Mouse (Mus musculus) CH12.LX (cell line): ENCODE data around the gene Ccnk. TPM values are rescaled to one million over a fixed set of nuclear protein-coding genes. Genes with fewer than 3 reads are reported as not detected.

Experiments used
- DNase-seq: peaks from one replicate; pipeline ENCODE4 v3.0.0-alpha.2; 2013; ENCODE audit errors: extremely low read depth
- H3K27ac ChIP-seq: 2 replicates; pipeline ENCODE4 v1.5.1; 2012; ENCODE audit warnings: low read depth, mild to moderate bottlenecking, control low read depth, moderate library complexity; ENCODE audit not compliant: insufficient read depth
- H3K27me3 ChIP-seq: replicated peaks from 2 replicates; pipeline ENCODE3; 2012; ENCODE audit warnings: inconsistent platforms
- H3K36me3 ChIP-seq, 2 experiments: replicated peaks in 1 of 2; 2 replicates each; pipeline versions ENCODE3 to v1.6.1; 2012; ENCODE audit warnings: inconsistent platforms in 1 of 2, low read length in 1 of 2, mild to moderate bottlenecking in 1 of 2, mixed read lengths in 1 of 2, moderate library complexity in 1 of 2; ENCODE audit not compliant: control insufficient read depth in 1 of 2, insufficient read depth in 1 of 2
- H3K4me1 ChIP-seq, 2 experiments: 2 replicates each; pipeline ENCODE4 v1.6.1; 2012; ENCODE audit warnings: inconsistent platforms in 1 of 2, moderate library complexity in 1 of 2; ENCODE audit not compliant: insufficient read depth in 2 of 2, control insufficient read depth in 1 of 2
- H3K4me2 ChIP-seq: 2 replicates; pipeline ENCODE4 v1.6.1; 2012; ENCODE audit warnings: low read depth, mild to moderate bottlenecking, control low read depth; ENCODE audit not compliant: poor library complexity, insufficient read depth, severe bottlenecking
- H3K4me3 ChIP-seq, 3 experiments: fragments of 150-350 bp in 1 of 3; sonication (generic) in 1 of 3; replicated peaks in 1 of 3; 2 replicates each; pipeline versions ENCODE3 to v1.5.1; 2011 to 2012; ENCODE audit warnings: low read depth in 2 of 3, low read length in 2 of 3, mild to moderate bottlenecking in 2 of 3, moderate library complexity in 2 of 3, control low read depth in 1 of 3, improper control_type of control experiment in 1 of 3, inconsistent platforms in 1 of 3, mixed read lengths in 1 of 3; ENCODE audit not compliant: poor library complexity in 1 of 3
- H3K79me2 ChIP-seq: replicated peaks from 2 replicates; pipeline ENCODE4 v1.6.1; 2012; ENCODE audit warnings: mild to moderate bottlenecking, moderate library complexity; ENCODE audit not compliant: control insufficient read depth, poor library complexity, insufficient read depth, severe bottlenecking; ENCODE audit errors: extremely low read depth
- H3K9ac ChIP-seq: 2 replicates; pipeline ENCODE4 v1.6.1; 2012; ENCODE audit warnings: low read depth, mild to moderate bottlenecking, control low read depth, moderate library complexity; ENCODE audit not compliant: insufficient read depth
- H3K9me3 ChIP-seq: replicated peaks from 2 replicates; pipeline ENCODE3; 2012; ENCODE audit warnings: low read length, inconsistent platforms, mixed read lengths
- CHD1 ChIP-seq: IDR thresholded peaks from 2 replicates; pipeline ENCODE4 v1.6.1; 2012; ENCODE audit warnings: low read depth, low read length, improper control_type of control experiment, inconsistent platforms
- CTCF ChIP-seq, 2 experiments: IDR thresholded peaks in 1 of 2; conservative IDR thresholded peaks in 1 of 2; 2 replicates each; pipeline ENCODE4 v1.5.1; 2011 to 2012; ENCODE audit warnings: low read depth in 2 of 2, low read length in 2 of 2, improper control_type of control experiment in 1 of 2, inconsistent platforms in 1 of 2, mild to moderate bottlenecking in 1 of 2, moderate library complexity in 1 of 2
- EP300 ChIP-seq: IDR thresholded peaks from 2 replicates; pipeline ENCODE4 v1.6.1; 2011; ENCODE audit warnings: low read length, improper control_type of control experiment
- ETS1 ChIP-seq: conservative IDR thresholded peaks from 2 replicates; pipeline ENCODE4 v1.6.1; 2012; ENCODE audit warnings: low read depth, mild to moderate bottlenecking, inconsistent platforms, low read length, improper control_type of control experiment, moderate library complexity
- GABPA ChIP-seq: IDR thresholded peaks from 2 replicates; pipeline ENCODE4 v1.6.1; 2012; ENCODE audit warnings: low read depth, low read length, improper control_type of control experiment, inconsistent platforms; ENCODE audit not compliant: insufficient replicate concordance
- IRF4 ChIP-seq: IDR thresholded peaks from 2 replicates; pipeline ENCODE4 v1.6.1; 2014; ENCODE audit warnings: low read depth, mild to moderate bottlenecking, inconsistent platforms, low read length, improper control_type of control experiment
- JUND ChIP-seq: conservative IDR thresholded peaks from 2 replicates; pipeline ENCODE4 v1.6.1; 2011; ENCODE audit warnings: low read depth, low read length, improper control_type of control experiment
- MAFK ChIP-seq: IDR thresholded peaks from 2 replicates; pipeline ENCODE4 v1.6.1; 2011; ENCODE audit warnings: low read length, improper control_type of control experiment; ENCODE audit not compliant: insufficient replicate concordance
- MAX ChIP-seq: IDR thresholded peaks from 2 replicates; pipeline ENCODE4 v1.6.1; 2011; ENCODE audit warnings: low read length, improper control_type of control experiment
- NRF1 ChIP-seq: IDR thresholded peaks from 2 replicates; pipeline ENCODE4 v1.6.1; 2014; ENCODE audit warnings: low read depth, mild to moderate bottlenecking, inconsistent platforms, low read length, improper control_type of control experiment, moderate library complexity
- PAX5 ChIP-seq: IDR thresholded peaks from 2 replicates; pipeline ENCODE4 v1.6.1; 2012; ENCODE audit warnings: low read length, inconsistent platforms, mixed read lengths
- POLR2A ChIP-seq: IDR thresholded peaks from 2 replicates; pipeline ENCODE4 v1.6.1; 2011; ENCODE audit warnings: low read depth, mild to moderate bottlenecking, improper control_type of control experiment, low read length
- POLR2AphosphoS2 ChIP-seq: IDR thresholded peaks from 2 replicates; pipeline ENCODE4 v1.6.1; 2011; ENCODE audit warnings: low read depth, low read length, improper control_type of control experiment
- RAD21 ChIP-seq: IDR thresholded peaks from 2 replicates; pipeline ENCODE4 v1.6.1; 2011; ENCODE audit warnings: low read depth, mild to moderate bottlenecking, low read length, improper control_type of control experiment, moderate library complexity
- RCOR1 ChIP-seq: conservative IDR thresholded peaks from 2 replicates; pipeline ENCODE4 v1.6.1; 2012; ENCODE audit warnings: low read depth, mild to moderate bottlenecking, inconsistent platforms, low read length, improper control_type of control experiment
- SIN3A ChIP-seq: IDR thresholded peaks from 2 replicates; pipeline ENCODE4 v1.6.1; 2012; ENCODE audit warnings: low read length, improper control_type of control experiment, inconsistent platforms
- SMC3 ChIP-seq: IDR thresholded peaks from 2 replicates; pipeline ENCODE4 v1.6.1; 2011; ENCODE audit warnings: low read depth, low read length, improper control_type of control experiment
- USF1 ChIP-seq: IDR thresholded peaks from 2 replicates; pipeline ENCODE4 v1.6.1; 2014; ENCODE audit warnings: low read depth, mild to moderate bottlenecking, inconsistent platforms, low read length, improper control_type of control experiment
- USF2 ChIP-seq: conservative IDR thresholded peaks from 2 replicates; pipeline ENCODE4 v1.6.1; 2011; ENCODE audit warnings: low read depth, low read length, improper control_type of control experiment
- ZC3H11A ChIP-seq: IDR thresholded peaks from 2 replicates; pipeline ENCODE4 v1.6.1; 2012; ENCODE audit warnings: low read depth, mild to moderate bottlenecking, inconsistent platforms, low read length, improper control_type of control experiment
- ZKSCAN1 ChIP-seq: IDR thresholded peaks from 2 replicates; pipeline ENCODE4 v1.6.1; 2012; ENCODE audit warnings: low read depth, inconsistent platforms, low read length, improper control_type of control experiment, borderline replicate concordance
- ZMIZ1 ChIP-seq: IDR thresholded peaks from 2 replicates; pipeline ENCODE4 v1.6.1; 2012; ENCODE audit warnings: low read depth, mild to moderate bottlenecking, inconsistent platforms, low read length, improper control_type of control experiment
- ZNF384 ChIP-seq: IDR thresholded peaks from 2 replicates; pipeline ENCODE4 v1.6.1; 2012; ENCODE audit warnings: low read depth, low read length, improper control_type of control experiment, inconsistent platforms
- dilution Hi-C: fragments of 300-500 bp; cut with MboI; formaldehyde crosslinking; loops from 2 replicates; pipeline ENCODE4 v1.14.3; 2020; ENCODE audit warnings: low sequenced_read_pairs; ENCODE audit not compliant: extremely low pct_unique_long_range_greater_than_20kb, extremely low pct_ligation_motif_present
- in situ Hi-C: fragments of 300-500 bp; cut with MboI; formaldehyde crosslinking; loops from 3 replicates; pipeline ENCODE4 v1.14.3; 2019; ENCODE audit warnings: low sequenced_read_pairs, low pct_ligation_motif_present, low pct_unique_long_range_greater_than_20kb, mixed read lengths
- polyA plus RNA-seq: library from polyadenylated mRNA; unstranded; fragments of >175 nt; gene quantifications from 2 replicates; pipeline ENCODE4 v1.2.1, GENCODE M21; 2012; ENCODE audit warnings: low read depth; ENCODE audit not compliant: insufficient read length
- total RNA-seq, 2 experiments: library from RNA; depleted of rRNA; stranded (reverse); fragments of 300-350 nt in 1 of 2; fragments of >200 nt in 1 of 2; gene quantifications; 2 replicates each; pipeline ENCODE4 v1.2.3; 2012 to 2014

Gene Ccnk
- total and polyA plus RNA-seq, 3 experiments, result 9.2 to 66.8 (median 10.1) TPM

- Histone ChIP-seq H3K27me3 (no peaks in the 10 kb centered on the region), H3K9ac (no peak overlapping the region), H3K4me3 (no peak overlapping the region), H3K9me3 (no peaks in the 10 kb centered on the region), H3K4me2 (no peak overlapping the region), H3K27ac (no peak overlapping the region), H3K79me2 (peaks cover 8% of the 10 kb centered on the region; the same call in 1 of the 2 replicates), H3K4me1 (peaks cover 7 to 20% of the 10 kb centered on the region in 2 experiments; a peak in 3 of 4 replicates), H3K36me3 (peaks cover 48 to 72% of the 10 kb centered on the region in 2 experiments)
- DNase-seq, result no peak
- dilution Hi-C loops, result no loop called here
- TF ChIP-seq GABPA (no peak), RAD21 (peak; percentile 49), EP300 (no peak), ZKSCAN1 (no peak), ZNF384 (no peak), ZMIZ1 (no peak), RCOR1 (no peak), USF1 (no peak), USF2 (no peak), NRF1 (no peak), ZC3H11A (no peak), POLR2A (no peak), PAX5 (no peak), MAFK (no peak), JUND (no peak), SMC3 (peak; percentile 32), CTCF (conservative IDR thresholded peaks at IDR 0.05 in 1 of 2, IDR thresholded peaks at IDR 0.05 in 1 of 2; ENCODE audit: low read depth in 2 of 2, low read length in 2 of 2) (peak; percentile 42 to 58; a peak in 2 of 4 replicates), SIN3A (no peak), IRF4 (no peak)
- TF ChIP-seq, all 38 proteins: peak for 3
- in situ Hi-C loops, result no loop called here
These were observed 17.3 kb upstream of the Ccnk start for GRCm38 (mm10) chr12:108162036-108162435.

DNA sequence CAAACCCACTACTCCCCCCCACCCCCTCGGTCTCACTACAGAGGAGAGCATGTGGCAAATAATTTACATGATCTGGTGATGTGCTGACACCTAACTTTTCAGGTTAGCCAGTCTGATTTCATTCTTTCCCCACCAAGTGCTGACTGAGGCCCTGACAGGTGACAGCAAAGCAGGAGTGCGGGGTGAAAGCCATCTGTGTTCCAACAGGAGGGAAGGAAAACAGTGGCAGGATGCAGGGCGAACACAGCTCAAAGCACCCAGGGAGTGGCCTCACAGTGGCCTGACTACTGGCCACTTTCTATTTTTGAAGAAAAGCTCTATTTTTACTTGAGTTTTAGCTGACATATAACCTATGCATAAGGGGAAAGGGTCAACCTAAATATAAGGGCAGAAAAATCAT is 15.7 kb upstream of the Ccnk start:
- Histone ChIP-seq H3K4me1 (peaks cover 9 to 31% of the 10 kb centered on the region in 2 experiments; a peak in 3 of 4 replicates), H3K36me3 (peaks cover 39 to 65% of the 10 kb centered on the region in 2 experiments), H3K9ac (no peak overlapping the region), H3K9me3 (no peaks in the 10 kb centered on the region), H3K4me3 (no peak overlapping the region), H3K27me3 (no peaks in the 10 kb centered on the region), H3K4me2 (no peak overlapping the region), H3K27ac (no peak overlapping the region), H3K79me2 (peaks cover 18% of the 10 kb centered on the region)
- in situ Hi-C loops (no loop called here), dilution Hi-C loops (no loop called here)
- TF ChIP-seq ZNF384 (no peak), RAD21 (no peak), RCOR1 (no peak), CHD1 (no peak), ZKSCAN1 (no peak), USF2 (no peak), MAX (no peak), POLR2AphosphoS2 (no peak), ETS1 (no peak), IRF4 (no peak)
- no peak for DNase-seq
